Mouse (Mus musculus) liver, embryonic 16.5 days (tissue): ENCODE measurements at regions not wholly inside any gene's neighbourhood (a gene's known extent, or its start where the extent isn't known, plus 50 kb on each side); places are given as distances from the start of the nearest gene placed in this dataset.

Experiments
- ATAC-seq: fragments of 200-750 bp; cut with Nextera tagmentation; 2 replicates; pipeline ENCODE4 v1.8.0; 2017; ENCODE audit warnings: low read depth, mild to moderate bottlenecking, moderate number of reproducible peaks, moderate library complexity
- H3K27ac ChIP-seq: fragments of 300-500 bp; sonication (generic); 2 replicates; pipeline ENCODE4 v1.5.1; 2014; ENCODE audit warnings: mild to moderate bottlenecking, low read length
- H3K27me3 ChIP-seq: fragments of 300-500 bp; sonication (generic); 2 replicates; pipeline ENCODE4 v1.6.1; 2014; ENCODE audit warnings: low read depth, low read length, mixed read lengths; ENCODE audit not compliant: control insufficient read depth, insufficient read depth
- H3K36me3 ChIP-seq: fragments of 300-500 bp; sonication (generic); 2 replicates; pipeline ENCODE4 v1.6.1; 2014; ENCODE audit warnings: mild to moderate bottlenecking; ENCODE audit not compliant: control insufficient read depth, insufficient read depth
- H3K4me1 ChIP-seq: fragments of 300-500 bp; sonication (generic); 2 replicates; pipeline ENCODE4 v1.6.1; 2014; ENCODE audit warnings: low read depth, low read length, mixed read lengths; ENCODE audit not compliant: control insufficient read depth
- H3K4me2 ChIP-seq: fragments of 300-500 bp; sonication (generic); 2 replicates; pipeline ENCODE4 v1.6.1; 2014; ENCODE audit warnings: low read depth, low read length, mixed read lengths
- H3K4me3 ChIP-seq: fragments of 300-500 bp; sonication (generic); 2 replicates; pipeline ENCODE4 v1.5.1; 2014; ENCODE audit warnings: low read depth, mild to moderate bottlenecking, low read length
- H3K9ac ChIP-seq: fragments of 300-500 bp; sonication (generic); 2 replicates; pipeline ENCODE4 v1.6.1; 2014; ENCODE audit warnings: low read depth, low read length
- H3K9me3 ChIP-seq: fragments of 300-500 bp; sonication (generic); replicated peaks from 2 replicates; pipeline ENCODE4 v1.6.1; 2016; ENCODE audit warnings: low read length; ENCODE audit not compliant: control insufficient read depth
- WGBS: fragments of 180-500 bp; shearing (Covaris S2); extraction: QIAGEN DNeasy Blood & Tissue Kit; methylation state at CpG from one replicate; pipeline ENCODE4 v1.1.7; 2014; ENCODE audit not compliant: insufficient replicate concordance; 5-methylcytosine and 5-hydroxymethylcytosine counted together

DNA sequence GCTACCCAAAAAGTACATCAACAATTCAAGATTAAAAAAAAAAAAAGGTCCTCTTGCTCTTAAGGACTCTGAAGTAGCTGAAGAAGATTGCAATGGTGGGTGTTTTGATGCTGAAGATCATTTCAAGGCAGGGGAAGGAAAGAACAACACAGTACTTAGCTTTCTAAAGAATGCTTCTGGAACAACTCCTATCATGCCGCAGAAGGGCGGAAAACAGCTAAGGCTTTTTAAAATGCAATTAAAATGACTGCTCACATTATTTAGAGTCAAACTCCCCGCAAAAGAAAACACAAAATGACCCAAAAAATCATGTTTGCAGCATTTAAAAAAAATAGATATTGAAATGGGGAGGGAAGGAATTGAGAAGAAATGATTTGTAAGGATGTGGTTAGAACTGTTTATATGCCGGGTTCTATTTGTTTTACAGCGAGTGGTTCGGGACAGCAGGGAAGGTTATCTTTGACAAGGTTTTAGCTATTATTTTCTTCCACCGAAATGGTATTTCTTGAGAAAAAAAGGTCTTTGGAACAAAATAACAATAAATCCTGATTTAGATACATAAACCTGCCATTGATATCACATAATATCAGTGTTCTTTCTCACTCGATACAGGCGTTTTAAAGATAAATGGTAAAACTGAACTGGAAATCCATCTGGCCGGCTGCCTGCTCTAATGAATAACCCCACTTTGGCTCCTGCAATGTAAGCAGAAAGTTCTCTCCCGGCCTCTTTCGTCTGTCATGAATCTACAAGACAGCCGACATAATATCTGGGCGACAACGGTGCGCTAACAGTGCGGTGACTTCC, 127.6 kb downstream of the Gm10295 start:
- ATAC-seq, result no peak
- Histone ChIP-seq H3K36me3 (no peaks in the 10 kb centered on the region), H3K9me3 (no peaks in the 10 kb centered on the region), H3K27me3 (no peaks in the 10 kb centered on the region), H3K4me1 (no peaks in the 10 kb centered on the region), H3K27ac (no peak overlapping the region), H3K4me3 (no peak overlapping the region), H3K4me2 (no peak overlapping the region), H3K9ac (no peak overlapping the region)
- 74% methylated on average over 17 of the region's 17 CpGs for WGBS

DNA sequence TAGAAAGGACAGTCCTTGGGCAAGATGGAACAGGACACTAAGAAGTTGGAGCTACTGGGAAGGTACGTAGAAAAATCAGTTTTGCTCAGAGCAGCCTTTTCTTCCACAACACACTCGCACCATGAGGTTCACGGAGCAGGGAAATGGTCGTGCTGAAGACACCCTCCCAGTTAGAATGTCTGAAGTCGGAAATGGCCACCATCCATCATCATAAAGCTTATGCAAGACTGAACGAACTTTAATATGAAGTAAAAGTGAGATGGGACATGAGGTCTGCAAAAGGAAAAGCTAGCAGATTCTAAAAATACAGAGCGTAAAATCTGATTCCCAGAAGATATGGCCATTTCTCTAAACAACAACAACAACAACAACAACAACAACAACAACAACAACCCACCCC, 133.9 kb downstream of the Gm10295 start:
- H3K36me3 ChIP-seq, result no peaks in the 10 kb centered on the region
- H3K9me3 ChIP-seq, result no peaks in the 10 kb centered on the region
- no peaks in the 10 kb centered on the region for H3K27me3 ChIP-seq
- 61% methylated on average over 7 of the region's 7 CpGs for WGBS
- no peak overlapping the region for H3K4me2 ChIP-seq
- no peak overlapping the region for H3K9ac ChIP-seq
- no peak overlapping the region for H3K27ac ChIP-seq
- H3K4me3 ChIP-seq, result no peak overlapping the region
- no peak for ATAC-seq
- H3K4me1 ChIP-seq, result no peaks in the 10 kb centered on the region

DNA sequence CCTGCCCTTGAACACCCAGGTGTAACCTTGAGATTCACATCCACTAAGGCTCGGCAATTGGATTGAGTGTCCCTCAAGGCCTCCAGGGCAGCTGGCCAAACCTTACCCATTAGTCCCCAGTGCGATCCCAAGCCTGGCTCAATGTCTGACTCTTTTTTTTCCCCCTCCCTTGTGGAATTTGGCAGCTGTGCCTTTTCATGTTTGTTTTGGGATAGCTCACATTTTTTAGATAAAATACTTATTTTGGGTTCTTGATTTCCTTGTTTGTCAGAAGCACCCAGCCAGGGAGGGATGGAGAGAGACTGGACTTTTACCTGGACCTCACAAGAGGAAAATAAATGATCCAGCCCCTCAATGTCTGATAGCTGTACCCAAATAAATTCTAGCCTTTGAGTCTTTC, 134.5 kb downstream of the Gm10295 start:
- Histone ChIP-seq H3K9me3 (no peaks in the 10 kb centered on the region), H3K9ac (no peak overlapping the region), H3K4me1 (no peaks in the 10 kb centered on the region), H3K27me3 (no peaks in the 10 kb centered on the region), H3K4me3 (no peak overlapping the region), H3K36me3 (no peaks in the 10 kb centered on the region), H3K4me2 (no peak overlapping the region), H3K27ac (no peak overlapping the region)
- no peak for ATAC-seq
- 46% methylated on average over 2 of the region's 2 CpGs for WGBS

DNA sequence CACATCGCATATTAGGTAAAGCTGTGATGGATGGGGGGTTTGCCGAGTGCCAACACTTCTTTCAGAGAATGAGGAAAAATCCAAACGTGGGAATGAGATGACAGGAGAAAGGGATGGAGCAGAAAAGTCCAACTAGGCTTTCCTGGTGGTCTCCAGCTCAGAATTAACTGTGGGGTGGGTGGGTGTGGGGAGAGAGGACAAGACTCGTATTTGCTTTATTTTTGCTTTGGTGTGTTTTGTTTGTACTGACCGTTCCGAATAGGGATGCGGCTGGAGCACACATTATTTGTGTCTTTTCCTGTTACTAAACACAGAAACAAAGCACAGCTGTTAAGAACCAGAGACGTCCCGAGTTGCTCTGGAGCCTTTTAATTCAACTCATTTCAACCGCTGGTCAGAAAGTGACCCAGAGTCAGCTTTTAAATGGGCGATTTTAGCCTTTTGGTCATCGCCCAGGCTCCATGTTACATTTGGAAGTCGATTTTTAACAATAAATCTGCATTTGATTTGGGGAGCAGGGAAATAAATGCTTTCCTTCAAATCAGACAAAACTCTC, 136.7 kb downstream of the Gm10295 start:
- H3K4me1 ChIP-seq, result no peaks in the 10 kb centered on the region
- H3K36me3 ChIP-seq, result no peaks in the 10 kb centered on the region
- H3K9me3 ChIP-seq, result no peaks in the 10 kb centered on the region
- no peaks in the 10 kb centered on the region for H3K27me3 ChIP-seq
- WGBS, result 42% methylated on average over 13 of the region's 13 CpGs
- no peak overlapping the region for H3K9ac ChIP-seq
- H3K4me3 ChIP-seq, result no peak overlapping the region
- no peak overlapping the region for H3K4me2 ChIP-seq
- H3K27ac ChIP-seq, result no peak overlapping the region
- no peak for ATAC-seq

DNA sequence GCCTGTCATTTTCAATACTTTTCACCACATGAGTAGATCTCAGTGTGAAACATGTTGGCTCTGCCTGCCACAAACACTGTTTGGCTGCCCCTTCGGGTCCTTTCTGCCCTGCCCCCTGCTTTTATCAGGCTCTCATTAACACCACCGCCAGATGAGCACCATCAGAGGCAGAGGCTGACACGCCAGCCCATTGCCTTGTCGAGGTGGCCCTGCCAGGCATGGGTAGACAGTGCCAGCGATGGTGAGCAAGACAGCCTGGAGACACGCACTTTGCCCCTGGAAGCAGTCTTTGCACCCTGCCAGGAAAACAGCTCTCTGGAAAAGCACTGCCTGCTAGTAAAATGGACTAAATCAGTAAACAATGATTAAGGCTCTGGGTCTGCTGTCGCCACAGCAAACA, 158.2 kb downstream of the Gm10295 start:
- no peak for ATAC-seq
- 27% methylated on average over 7 of the region's 7 CpGs for WGBS
- Histone ChIP-seq H3K36me3 (no peaks in the 10 kb centered on the region), H3K9ac (no peak overlapping the region), H3K4me3 (no peak overlapping the region), H3K4me1 (no peaks in the 10 kb centered on the region), H3K27ac (no peak overlapping the region), H3K4me2 (0 out of 2 replicates have a peak overlapping the region, but pooled peaks have one; percentile 0), H3K27me3 (no peaks in the 10 kb centered on the region), H3K9me3 (no peaks in the 10 kb centered on the region)

DNA sequence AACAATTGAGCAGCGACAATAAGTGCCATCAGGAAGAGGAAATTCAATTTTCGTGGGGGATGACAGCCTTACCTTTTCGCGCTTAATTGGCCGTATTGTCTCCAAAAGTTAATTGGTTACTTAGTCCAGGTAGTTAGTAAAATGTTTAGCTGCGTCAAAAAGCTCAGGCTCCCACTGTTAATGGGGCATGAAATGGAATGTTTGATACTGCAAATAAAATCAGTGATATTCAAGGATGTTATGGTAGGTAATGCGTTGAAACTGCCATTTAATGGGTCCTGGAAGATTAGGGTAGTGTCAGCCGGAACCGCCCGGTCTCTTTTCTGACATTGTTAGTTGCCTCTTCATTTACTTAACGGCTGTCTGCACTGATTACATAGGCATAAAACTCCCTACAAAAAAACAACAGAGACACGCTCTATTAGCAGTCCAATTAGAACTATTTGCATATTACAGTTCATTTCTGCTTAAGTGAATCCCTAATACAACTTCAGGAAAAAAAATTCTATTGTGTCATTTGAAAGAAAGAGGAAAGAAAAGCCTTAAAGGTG, 161.0 kb downstream of the Gm10295 start:
- H3K4me1 ChIP-seq, result no peaks in the 10 kb centered on the region
- H3K36me3 ChIP-seq, result no peaks in the 10 kb centered on the region
- no peak overlapping the region for H3K27ac ChIP-seq
- no peaks in the 10 kb centered on the region for H3K27me3 ChIP-seq
- H3K4me3 ChIP-seq, result no peak overlapping the region
- H3K9ac ChIP-seq, result no peak overlapping the region
- no peak for ATAC-seq
- no peak overlapping the region for H3K4me2 ChIP-seq
- H3K9me3 ChIP-seq, result no peaks in the 10 kb centered on the region
- 58% methylated on average over 12 of the region's 12 CpGs for WGBS

DNA sequence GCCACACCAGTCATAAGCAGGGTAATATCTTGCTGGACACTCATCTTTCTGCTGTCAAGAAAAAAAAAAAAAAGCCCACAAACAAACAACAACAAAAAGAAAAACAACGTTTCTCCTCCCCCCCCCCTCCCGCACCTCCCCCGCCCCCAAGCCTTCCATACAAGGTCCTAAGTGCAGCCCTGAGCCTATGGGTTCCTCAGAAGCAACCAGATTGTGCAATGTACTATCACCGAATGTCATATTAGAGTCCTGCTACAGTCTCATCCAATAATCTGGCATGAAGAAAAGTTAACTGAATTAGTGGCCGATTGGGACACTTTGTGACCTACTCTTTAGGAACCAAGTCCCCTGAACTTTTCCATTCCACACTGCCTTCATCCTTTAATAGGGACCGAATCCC, 161.5 kb downstream of the Gm10295 start:
- WGBS, result 59% methylated on average over 6 of the region's 6 CpGs

DNA sequence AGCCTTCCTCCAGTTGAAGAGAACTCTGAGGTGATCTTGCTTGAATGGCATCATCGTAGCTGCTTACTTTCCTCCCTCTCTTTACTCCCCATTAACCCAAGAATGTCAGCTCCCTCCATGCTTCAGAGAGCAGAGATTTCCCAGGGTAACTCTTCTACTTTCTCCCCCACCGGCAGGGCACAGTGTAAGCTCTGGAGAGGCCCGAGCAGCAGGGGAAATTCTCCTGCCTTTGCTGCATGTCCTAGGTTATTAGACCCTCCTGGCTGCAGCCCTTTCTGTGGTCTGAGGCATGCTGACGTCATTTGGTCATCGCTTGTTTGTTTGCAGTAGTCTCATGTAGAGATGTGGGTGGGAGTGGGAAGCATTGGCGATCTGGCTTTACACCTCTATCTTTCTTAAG, 163.2 kb downstream of the Gm10295 start:
- H3K27me3 ChIP-seq, result no peaks in the 10 kb centered on the region
- 16% methylated on average over 6 of the region's 6 CpGs for WGBS
- H3K27ac ChIP-seq, result no peak overlapping the region
- H3K4me3 ChIP-seq, result no peak overlapping the region
- no peaks in the 10 kb centered on the region for H3K9me3 ChIP-seq
- no peak overlapping the region for H3K4me2 ChIP-seq
- H3K9ac ChIP-seq, result no peak overlapping the region
- no peaks in the 10 kb centered on the region for H3K36me3 ChIP-seq
- no peaks in the 10 kb centered on the region for H3K4me1 ChIP-seq
- no peak for ATAC-seq

More for the DNA sequence above, 161.5 kb downstream of the Gm10295 start:
- no peak overlapping the region for H3K9ac ChIP-seq
- no peaks in the 10 kb centered on the region for H3K27me3 ChIP-seq
- H3K9me3 ChIP-seq, result no peaks in the 10 kb centered on the region
- H3K4me1 ChIP-seq, result no peaks in the 10 kb centered on the region
- H3K36me3 ChIP-seq, result no peaks in the 10 kb centered on the region
- no peak overlapping the region for H3K4me2 ChIP-seq
- no peak overlapping the region for H3K4me3 ChIP-seq
- no peak overlapping the region for H3K27ac ChIP-seq
- ATAC-seq, result no peak

DNA sequence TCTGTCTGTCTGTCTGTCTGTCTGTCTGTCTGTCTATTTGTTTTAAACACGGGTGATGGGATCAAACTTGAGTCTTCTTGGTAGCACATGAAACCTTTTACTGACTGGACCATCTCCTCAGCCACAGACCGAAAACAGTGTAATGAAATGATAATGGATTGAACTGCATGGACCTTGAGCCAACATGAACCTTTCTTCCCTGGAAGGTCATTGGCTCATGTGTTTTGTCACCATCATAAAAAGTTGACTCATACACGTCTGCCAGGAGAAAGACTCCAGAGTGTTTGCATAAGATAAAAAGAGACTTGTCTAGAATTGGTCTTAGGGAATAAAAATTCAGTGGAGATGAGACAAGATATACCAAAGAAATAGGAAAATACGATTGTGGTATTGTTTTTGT, 176.4 kb downstream of the Gm10295 start:
- Histone ChIP-seq H3K4me1 (no peaks in the 10 kb centered on the region), H3K9ac (no peak overlapping the region), H3K4me2 (no peak overlapping the region), H3K36me3 (no peaks in the 10 kb centered on the region), H3K4me3 (no peak overlapping the region), H3K9me3 (no peaks in the 10 kb centered on the region), H3K27me3 (no peaks in the 10 kb centered on the region), H3K27ac (no peak overlapping the region)
- no peak for ATAC-seq
- 41% methylated on average over 4 of the region's 4 CpGs for WGBS
